Mouse (Mus musculus) monocyte, adult 5-6 weeks (primary cell): Measurements from ENCODE around the gene Rars2. TPM values are rescaled to one million over a fixed set of nuclear protein-coding genes. Genes with fewer than 3 reads are reported as not detected.

Source experiments
- total RNA-seq: library from RNA; stranded (forward); fragments of 200-1000, 200-491, 200-594 nt; gene quantifications from 3 replicates; pipeline ENCODE4 v1.2.3, GENCODE M21; 2017

Gene Rars2
- total RNA-seq, 1 experiment from 2014 or later = 24.8 TPM

Other genes starting within 250 kb of the Rars2 start
- 51.4 to 79.7 TPM (median 64.7 TPM) in 3 replicates for gene Akirin2, start 64.0 kb upstream of the Rars2 start, total RNA-seq
- gene Orc3, start within 50 bp of the Rars2 start, total RNA-seq = 59.8 to 81.4 TPM (median 60.7 TPM) in 3 replicates
- gene Slc35a1, start 72.5 kb downstream of the Rars2 start, total RNA-seq = 10.5 to 24.0 TPM (median 22.2 TPM) in 3 replicates
- 0.87 to 2.0 TPM (median 0.96 TPM) in 3 replicates for gene Cfap206, start 115.2 kb downstream of the Rars2 start, total RNA-seq
- not detected in 3 replicates for gene Gm136, start 141.3 kb downstream of the Rars2 start, total RNA-seq
- gene Smim8, start 163.5 kb downstream of the Rars2 start, total RNA-seq = 14.6 to 34.8 TPM (median 28.1 TPM) in 3 replicates